Mouse (Mus musculus) intestine, postnatal 0 days (tissue): ENCODE results near the gene Tspoap1. TPM values are rescaled to one million over a fixed set of nuclear protein-coding genes. Genes with fewer than 3 reads are reported as not detected.

Experiments
- ATAC-seq: fragments of 200-750 bp; cut with Nextera tagmentation; 2 replicates; pipeline ENCODE4 v1.8.0; 2017; ENCODE audit warnings: mild to moderate bottlenecking, moderate TSS enrichment, moderate library complexity
- H3K27ac ChIP-seq: fragments of 300-500 bp; sonication (generic); 2 replicates; pipeline ENCODE4 v1.5.1; 2014; ENCODE audit warnings: mild to moderate bottlenecking, low read depth, low read length, moderate library complexity
- H3K27me3 ChIP-seq: fragments of 300-500 bp; sonication (generic); replicated peaks from 2 replicates; pipeline ENCODE4 v1.6.1; 2014; ENCODE audit warnings: low read length, mixed read lengths; ENCODE audit not compliant: control insufficient read depth, insufficient read depth
- H3K36me3 ChIP-seq: fragments of 300-500 bp; sonication (generic); 2 replicates; pipeline ENCODE4 v1.6.1; 2014; ENCODE audit warnings: mild to moderate bottlenecking, moderate library complexity; ENCODE audit not compliant: control insufficient read depth, insufficient read depth
- H3K4me1 ChIP-seq: fragments of 300-500 bp; sonication (generic); replicated peaks from 2 replicates; pipeline ENCODE4 v1.6.1; 2014; ENCODE audit warnings: antibody characterized with exemption, low read length, mixed read lengths; ENCODE audit not compliant: control insufficient read depth, insufficient read depth
- H3K4me2 ChIP-seq: fragments of 300-500 bp; sonication (generic); replicated peaks from 2 replicates; pipeline ENCODE4 v1.6.1; 2014; ENCODE audit warnings: low read depth, mild to moderate bottlenecking, moderate library complexity
- H3K4me3 ChIP-seq: fragments of 300-500 bp; sonication (generic); 2 replicates; pipeline ENCODE4 v1.5.1; 2014; ENCODE audit warnings: low read depth, low read length
- H3K9ac ChIP-seq: fragments of 300-500 bp; sonication (generic); 2 replicates; pipeline ENCODE4 v1.6.1; 2014; ENCODE audit warnings: mild to moderate bottlenecking, low read depth, low read length
- H3K9me3 ChIP-seq: fragments of 300-500 bp; sonication (generic); 2 replicates; pipeline ENCODE4 v1.6.1; 2016; ENCODE audit warnings: mixed run types; ENCODE audit not compliant: control insufficient read depth
- CTCF ChIP-seq: sonication (generic); IDR thresholded peaks from 2 replicates; pipeline ENCODE4 v1.5.1; 2016; ENCODE audit warnings: low read depth, mild to moderate bottlenecking, control low read depth, antibody characterized with exemption, moderate library complexity
- WGBS: fragments of 180-500 bp; shearing (Covaris S2); extraction: QIAGEN DNeasy Blood & Tissue Kit; methylation state at CpG from one replicate; pipeline ENCODE4 v1.1.7; 2014; 5-methylcytosine and 5-hydroxymethylcytosine counted together
- polyA plus RNA-seq: library from polyadenylated mRNA; unstranded; fragments of >200 nt; fragmentation: Nextera tagmentation; extraction: Ambion mirVana; gene quantifications from 2 replicates; pipeline ENCODE4 v1.2.1, GENCODE M21; 2015

Gene Tspoap1
- polyA plus RNA-seq, 1 experiment from 2014 or later: 0.61 TPM

- no peak overlapping the region for H3K4me2 ChIP-seq
- no peak overlapping the region for H3K4me3 ChIP-seq
- H3K9ac ChIP-seq: no peak overlapping the region
- TF ChIP-seq CTCF: no peak
- no peaks in the 10 kb centered on the region for H3K27me3 ChIP-seq
- H3K4me1 ChIP-seq: no peaks in the 10 kb centered on the region
- no peak for ATAC-seq
- no peaks in the 10 kb centered on the region for H3K36me3 ChIP-seq
- no peak overlapping the region for H3K27ac ChIP-seq
- WGBS: 88% methylated on average over 6 of the region's 6 CpGs
- H3K9me3 ChIP-seq: no peaks in the 10 kb centered on the region
Observed at GRCm38 (mm10) chr11:87790088-87790487, 29.7 kb downstream of the Tspoap1 start.

- Histone ChIP-seq H3K27ac (no peak within 1 kb of the TSS), H3K27me3 (no peaks in the 10 kb centered on the region), H3K4me1 (no peaks in the 10 kb centered on the region), H3K9me3 (no peaks in the 10 kb centered on the region), H3K4me2 (no peak within 1 kb of the TSS), H3K36me3 (no peaks in the 10 kb centered on the region), H3K9ac (no peak within 1 kb of the TSS), H3K4me3 (no peak within 1 kb of the TSS)
- TF ChIP-seq CTCF: no peak
- no peak for ATAC-seq
- 62% methylated on average over 3 of the region's 3 CpGs for WGBS
Observed at GRCm38 (mm10) chr11:87793460-87793859, 33.1 kb downstream of the Tspoap1 start, which contains the start of gene Mpo. TSS of gene Mpo (plus strand) at chr11:87793581.

GRCm38 (mm10) chr11:87801711-87802275, 41.5 kb downstream of the Tspoap1 start:
- H3K4me2 ChIP-seq: no peak overlapping the region
- ATAC-seq: no peak
- H3K4me3 ChIP-seq: no peak overlapping the region
- no peak overlapping the region for H3K27ac ChIP-seq
- H3K9ac ChIP-seq: no peak overlapping the region
- TF ChIP-seq CTCF: no peak
- no peaks in the 10 kb centered on the region for H3K9me3 ChIP-seq
- H3K36me3 ChIP-seq: no peaks in the 10 kb centered on the region
- no peaks in the 10 kb centered on the region for H3K4me1 ChIP-seq
- 79% methylated on average over 22 of the region's 22 CpGs for WGBS
- 0 out of 2 replicates have a peak, but pooled peaks cover 2% of the 10 kb centered on the region for H3K27me3 ChIP-seq

GRCm38 (mm10) chr11:87802621-87803020, 42.3 kb downstream of the Tspoap1 start:
- no peak overlapping the region for H3K27ac ChIP-seq
- no peak overlapping the region for H3K9ac ChIP-seq
- 48% methylated on average over 14 of the region's 14 CpGs for WGBS
- H3K4me1 ChIP-seq: no peaks in the 10 kb centered on the region
- H3K9me3 ChIP-seq: no peaks in the 10 kb centered on the region
- no peak overlapping the region for H3K4me3 ChIP-seq
- H3K27me3 ChIP-seq: 0 out of 2 replicates have a peak, but pooled peaks cover 2% of the 10 kb centered on the region
- no peak overlapping the region for H3K4me2 ChIP-seq
- H3K36me3 ChIP-seq: no peaks in the 10 kb centered on the region
- no peak for ATAC-seq
- TF ChIP-seq CTCF: peak; percentile 81

- H3K27ac ChIP-seq: no peak overlapping the region
- no peak overlapping the region for H3K4me3 ChIP-seq
- peak; percentile 65 for TF ChIP-seq CTCF
- 69% methylated on average over 1 of the region's 1 CpGs for WGBS
- no peak overlapping the region for H3K9ac ChIP-seq
- no peaks in the 10 kb centered on the region for H3K4me1 ChIP-seq
- H3K9me3 ChIP-seq: no peaks in the 10 kb centered on the region
- no peak for ATAC-seq
- H3K36me3 ChIP-seq: no peaks in the 10 kb centered on the region
- H3K4me2 ChIP-seq: no peak overlapping the region
- peaks cover 2% of the 10 kb centered on the region; the same call in 1 of the 2 replicates for H3K27me3 ChIP-seq
Observed at GRCm38 (mm10) chr11:87805448-87805847, 45.1 kb downstream of the Tspoap1 start.

- Histone ChIP-seq H3K9ac (no peak overlapping the region), H3K4me3 (no peak overlapping the region), H3K36me3 (no peaks in the 10 kb centered on the region), H3K4me1 (no peaks in the 10 kb centered on the region), H3K9me3 (no peaks in the 10 kb centered on the region), H3K27me3 (peaks cover under 1% of the 10 kb centered on the region; the same call in 1 of the 2 replicates), H3K27ac (no peak overlapping the region), H3K4me2 (no peak overlapping the region)
- no peak for ATAC-seq
- TF ChIP-seq CTCF: no peak
- 83% methylated on average over 6 of the region's 6 CpGs for WGBS
Observed at GRCm38 (mm10) chr11:87807433-87807832, 47.1 kb downstream of the Tspoap1 start.
